Mouse (Mus musculus) left cerebral cortex, postnatal 10 days (tissue): Measurements from ENCODE around the gene Trim50. TPM values are rescaled to one million over a fixed set of nuclear protein-coding genes. Genes with fewer than 3 reads are reported as not detected.
A peak's percentile ranks its signal among the peaks of the same experiment; 100 is the strongest.

Source experiments
- DNase-seq, 2 experiments: peaks; one replicate each; pipeline ENCODE4 v3.0.0; 2021 to 2022; ENCODE audit warnings: low spot score in 2 of 2, mixed read lengths in 1 of 2; ENCODE audit errors: extremely low spot score in 1 of 2
- intact Hi-C: fragments of 180-260 bp; cut with DNase I; formaldehyde crosslinking; loops from one replicate; pipeline ENCODE4 v1.15.1; 2025
- microRNA-seq: library from miRNA; unstranded; fragments of <30 nt; microRNA quantifications from one replicate; pipeline ENCODE4 v1.2.0, GENCODE M21; 2022
- total RNA-seq, 2 experiments: library from RNA; stranded (reverse); gene quantifications; 2 replicates each; pipeline ENCODE4 v1.2.3; 2021

The Trim50 gene
- total RNA-seq, 2 experiments from 2014 or later, result not detected

DNA sequence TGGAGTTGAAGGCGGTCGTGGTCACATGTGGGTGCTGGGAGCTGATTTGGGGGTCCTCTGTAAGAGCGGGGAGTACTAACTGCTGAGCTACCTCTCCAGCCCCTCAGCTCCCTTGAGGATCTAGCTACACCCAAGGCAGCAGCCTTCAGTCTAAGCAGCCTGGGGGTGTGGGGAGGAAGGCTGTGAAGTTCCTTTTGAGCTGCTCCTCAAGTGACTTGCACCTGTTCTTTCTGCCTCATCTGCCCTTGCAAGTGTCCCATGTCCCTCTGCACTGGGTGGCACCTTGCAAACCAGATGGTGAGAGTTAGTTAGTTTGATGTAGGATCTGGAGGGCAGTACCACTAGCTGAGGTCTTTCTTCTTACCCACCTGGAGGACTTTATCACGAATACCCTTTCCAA, 55.0 kb downstream of the Trim50 start:
- intact Hi-C loops, result no loop called here
- DNase-seq, result no peak

DNA sequence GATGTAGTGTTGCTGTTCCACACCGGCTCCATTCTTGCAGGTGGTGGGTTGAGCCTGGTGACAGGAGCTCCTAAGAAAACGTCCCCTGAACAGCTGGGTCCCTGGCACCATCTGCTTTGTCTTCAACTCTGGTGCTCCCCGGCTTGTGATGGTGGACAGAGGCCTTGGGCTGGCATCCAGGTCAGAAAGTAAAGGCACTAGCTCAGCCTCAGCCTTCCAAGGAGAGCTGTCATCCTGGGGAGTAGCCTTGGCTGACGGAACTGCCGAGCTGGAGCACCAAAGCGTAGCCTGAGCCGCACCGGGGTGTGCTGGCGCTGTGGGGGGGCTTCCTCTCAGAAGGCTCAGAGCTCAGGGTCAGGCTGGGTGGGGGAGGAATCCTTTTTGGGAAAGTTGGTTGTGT, 57.2 kb downstream of the Trim50 start:
- intact Hi-C loops, result no loop called here
- DNase-seq, result no peak

Small RNA genes lying within 50 kb of the gene (microRNA-seq; reads per million reads assigned to microRNA genes)
- gene Mir7033, result 2.9 reads per million, percentile 2 among the genes with 10 or more reads in this experiment

Other genes starting within 250 kb of the Trim50 start
- gene Tbl2, start 203.6 kb upstream of the Trim50 start, total RNA-seq, result 10 to 100 TPM; 23.3 to 23.6 TPM
- gene Bcl7b, start 185.0 kb upstream of the Trim50 start, total RNA-seq, result 10 to 100 TPM; 29.4 to 33.0 TPM
- gene Baz1b, start 166.0 kb upstream of the Trim50 start, total RNA-seq, result 10 to 100 TPM; 44.6 to 45.7 TPM
- gene Fzd9, start 102.1 kb upstream of the Trim50 start, total RNA-seq, result 1 to 10 TPM; 8.8 to 9.0 TPM
- gene Fkbp6, start 3.3 kb upstream of the Trim50 start, total RNA-seq, result under 1 TPM in 1 of 2 experiments, not detected in 1; 0.65 TPM
- 10 to 100 TPM; 20.4 to 25.7 TPM for gene Nsun5, start 16.7 kb downstream of the Trim50 start, total RNA-seq
- gene Pom121, start 41.3 kb downstream of the Trim50 start, total RNA-seq, result 10 to 100 TPM; 37.5 to 39.1 TPM
- gene Hip1, start 191.8 kb downstream of the Trim50 start, total RNA-seq, result 10 to 100 TPM; 80.5 to 85.2 TPM
- gene Ccl26, start 210.3 kb downstream of the Trim50 start, total RNA-seq, result not detected
- under 1 TPM in 1 of 2 experiments, not detected in 1; 0.28 TPM for gene Ccl24, start 219.8 kb downstream of the Trim50 start, total RNA-seq